Mouse (Mus musculus) megakaryocyte, embryonic 14.5 days (primary cell): ENCODE data around the gene Gabrg1. TPM values are rescaled to one million over a fixed set of nuclear protein-coding genes. Genes with fewer than 3 reads are reported as not detected.

Experiments
- H3K27me3 ChIP-seq: replicated peaks from 2 replicates; pipeline ENCODE3; 2012; ENCODE audit warnings: inconsistent platforms
- H3K36me3 ChIP-seq: replicated peaks from 2 replicates; pipeline ENCODE3; 2012; ENCODE audit warnings: low read length, inconsistent platforms, mixed read lengths
- H3K4me1 ChIP-seq: 2 replicates; pipeline ENCODE4 v1.6.1; 2012; ENCODE audit warnings: inconsistent platforms
- H3K4me3 ChIP-seq: replicated peaks from 2 replicates; pipeline ENCODE3; 2012; ENCODE audit warnings: moderate library complexity, mild to moderate bottlenecking, inconsistent platforms
- H3K9me3 ChIP-seq: 2 replicates; pipeline ENCODE4 v1.6.1; 2012; ENCODE audit warnings: inconsistent platforms
- FLI1 ChIP-seq: IDR thresholded peaks from 2 replicates; pipeline ENCODE4 v1.6.1; 2012; ENCODE audit warnings: low read length, inconsistent platforms, mixed read lengths
- GATA1 ChIP-seq: IDR thresholded peaks from 3 replicates; pipeline ENCODE4 v1.6.1; 2012; ENCODE audit warnings: mixed read lengths, low read length, inconsistent platforms, borderline replicate concordance
- polyA plus RNA-seq: library from polyadenylated mRNA; stranded (reverse); fragments of >175 nt; gene quantifications from 2 replicates; pipeline ENCODE4 v1.2.3, GENCODE M21; 2012; ENCODE audit warnings: low replicate concordance; ENCODE audit not compliant: insufficient read depth

Gene Gabrg1
- polyA plus RNA-seq, result not detected in 2 replicates

- H3K9me3 ChIP-seq, result no peaks in the 10 kb centered on the region; the same call in 1 of the 2 replicates
- TF ChIP-seq GATA1 (no peak), FLI1 (no peak)
- H3K36me3 ChIP-seq, result no peaks in the 10 kb centered on the region
- peak within 1 kb of the TSS; percentile 65 for H3K4me3 ChIP-seq
- H3K4me1 ChIP-seq, result 0 out of 2 replicates have a peak, but pooled peaks cover 3% of the 10 kb centered on the region
- peaks cover 5% of the 10 kb centered on the region for H3K27me3 ChIP-seq
Measured at GRCm38 (mm10) chr5:70842192-70843095, at the start of gene Gabrg1. Gene Gabrg1 (minus strand): TSS chr5:70842617.

GRCm38 (mm10) chr5:70884026-70884425 is 41.6 kb upstream of the Gabrg1 start:
- H3K27me3 ChIP-seq, result no peaks in the 10 kb centered on the region
- TF ChIP-seq FLI1 (no peak), GATA1 (no peak)
- H3K4me3 ChIP-seq, result no peak overlapping the region
- H3K36me3 ChIP-seq, result no peaks in the 10 kb centered on the region
- no peaks in the 10 kb centered on the region for H3K9me3 ChIP-seq
- H3K4me1 ChIP-seq, result no peaks in the 10 kb centered on the region

GRCm38 (mm10) chr5:70870081-70870480 is 27.7 kb upstream of the Gabrg1 start:
- TF ChIP-seq FLI1 (no peak), GATA1 (no peak)
- H3K4me3 ChIP-seq, result no peak overlapping the region
- H3K27me3 ChIP-seq, result no peaks in the 10 kb centered on the region
- no peaks in the 10 kb centered on the region for H3K4me1 ChIP-seq
- no peaks in the 10 kb centered on the region for H3K36me3 ChIP-seq
- 0 out of 2 replicates have a peak, but pooled peaks cover 2% of the 10 kb centered on the region for H3K9me3 ChIP-seq

- TF ChIP-seq FLI1 (no peak), GATA1 (no peak)
- peaks cover 5% of the 10 kb centered on the region for H3K27me3 ChIP-seq
- H3K9me3 ChIP-seq, result no peaks in the 10 kb centered on the region; the same call in 1 of the 2 replicates
- H3K4me1 ChIP-seq, result 0 out of 2 replicates have a peak, but pooled peaks cover 3% of the 10 kb centered on the region
- no peak overlapping the region for H3K4me3 ChIP-seq
- H3K36me3 ChIP-seq, result no peaks in the 10 kb centered on the region
Measured at GRCm38 (mm10) chr5:70843096-70843734, 798 bp upstream of the Gabrg1 start.

- no peak for TF ChIP-seq GATA1
- TF ChIP-seq FLI1, result no peak
- Histone ChIP-seq H3K27me3 (no peaks in the 10 kb centered on the region), H3K4me3 (no peak overlapping the region), H3K4me1 (no peaks in the 10 kb centered on the region; the same call in 1 of the 2 replicates), H3K9me3 (no peaks in the 10 kb centered on the region), H3K36me3 (no peaks in the 10 kb centered on the region)
Measured at GRCm38 (mm10) chr5:70818681-70819080, 23.7 kb downstream of the Gabrg1 start.

GRCm38 (mm10) chr5:70736156-70736555 is 106.3 kb downstream of the Gabrg1 start:
- H3K4me1 ChIP-seq, result no peaks in the 10 kb centered on the region
- no peaks in the 10 kb centered on the region for H3K36me3 ChIP-seq
- no peak for TF ChIP-seq FLI1
- no peak for TF ChIP-seq GATA1
- no peaks in the 10 kb centered on the region for H3K27me3 ChIP-seq
- no peak overlapping the region for H3K4me3 ChIP-seq
- H3K9me3 ChIP-seq, result no peaks in the 10 kb centered on the region

- TF ChIP-seq FLI1 (no peak), GATA1 (no peak)
- Histone ChIP-seq H3K27me3 (no peaks in the 10 kb centered on the region), H3K9me3 (no peaks in the 10 kb centered on the region), H3K36me3 (no peaks in the 10 kb centered on the region), H3K4me1 (no peaks in the 10 kb centered on the region), H3K4me3 (no peak overlapping the region)
Measured at GRCm38 (mm10) chr5:70704361-70704760, 138.1 kb downstream of the Gabrg1 start.
